Mouse (Mus musculus) hindbrain, embryonic 14.5 days (tissue): ENCODE data around the gene Ccdc159. TPM values are rescaled to one million over a fixed set of nuclear protein-coding genes. Genes with fewer than 3 reads are reported as not detected.

ENCODE experiments used
- ATAC-seq: fragments of 200-750 bp; cut with Nextera tagmentation; 2 replicates; pipeline ENCODE4 v1.8.0; 2017; ENCODE audit warnings: moderate number of reproducible peaks, mild to moderate bottlenecking, moderate TSS enrichment, moderate library complexity; ENCODE audit not compliant: low FRiP score
- DNase-seq: peaks from one replicate; pipeline ENCODE4 v3.0.0-alpha.2; 2015; ENCODE audit warnings: low spot score
- H3K27ac ChIP-seq: fragments of 300-500 bp; sonication (generic); 2 replicates; pipeline ENCODE4 v1.5.1; 2014; ENCODE audit warnings: mild to moderate bottlenecking, moderate library complexity
- H3K27me3 ChIP-seq: fragments of 300-500 bp; sonication (generic); 2 replicates; pipeline ENCODE4 v1.6.1; 2014; ENCODE audit warnings: mild to moderate bottlenecking, low read length, mixed read lengths; ENCODE audit not compliant: control insufficient read depth, insufficient read depth
- H3K36me3 ChIP-seq: fragments of 300-500 bp; sonication (generic); replicated peaks from 2 replicates; pipeline ENCODE4 v1.6.1; 2014; ENCODE audit not compliant: control insufficient read depth, insufficient read depth
- H3K4me1 ChIP-seq: fragments of 300-500 bp; sonication (generic); replicated peaks from 2 replicates; pipeline ENCODE4 v1.6.1; 2014; ENCODE audit warnings: antibody characterized with exemption, low read length, mixed read lengths; ENCODE audit not compliant: control insufficient read depth, insufficient read depth
- H3K4me2 ChIP-seq: fragments of 300-500 bp; sonication (generic); replicated peaks from 2 replicates; pipeline ENCODE4 v1.6.1; 2014; ENCODE audit warnings: mild to moderate bottlenecking, moderate library complexity
- H3K4me3 ChIP-seq: fragments of 300-500 bp; sonication (generic); replicated peaks from 2 replicates; pipeline ENCODE4 v1.5.1; 2014; ENCODE audit warnings: mild to moderate bottlenecking, low read length
- H3K9ac ChIP-seq: fragments of 300-500 bp; sonication (generic); 2 replicates; pipeline ENCODE4 v1.6.1; 2014
- H3K9me3 ChIP-seq: fragments of 300-500 bp; sonication (generic); 2 replicates; pipeline ENCODE4 v1.6.1; 2016; ENCODE audit warnings: low read length; ENCODE audit not compliant: control insufficient read depth
- WGBS: fragments of 180-500 bp; shearing (Covaris S2); extraction: QIAGEN DNeasy Blood & Tissue Kit; methylation state at CpG from one replicate; pipeline ENCODE4 v1.1.7; 2014; 5-methylcytosine and 5-hydroxymethylcytosine counted together
- polyA plus RNA-seq: library from polyadenylated mRNA; unstranded; fragments of >200 nt; fragmentation: Nextera tagmentation; extraction: Ambion mirVana; gene quantifications from 2 replicates; pipeline ENCODE4 v1.2.1, GENCODE M21; 2014

Ccdc159 gene
- 5.6 and 8.3 TPM in 2 replicates for polyA plus RNA-seq

- Histone ChIP-seq H3K9ac (peak within 1 kb of the TSS; percentile 65), H3K36me3 (no peaks in the 10 kb centered on the region), H3K27ac (peak within 1 kb of the TSS; percentile 75), H3K4me3 (peak within 1 kb of the TSS; percentile 43), H3K27me3 (no peaks in the 10 kb centered on the region), H3K9me3 (no peaks in the 10 kb centered on the region), H3K4me1 (peaks cover 12% of the 10 kb centered on the region), H3K4me2 (peak within 1 kb of the TSS; percentile 60)
- peak; percentile 91 for DNase-seq
- WGBS = under 1% methylated on average over 28 of the region's 28 CpGs
- peak; percentile 96 for ATAC-seq
Observed at GRCm38 (mm10) chr9:21927208-21927753, at the start of gene Ccdc159, which contains the start of gene Tmem205. Gene Ccdc159, plus strand, starts transcription at chr9:21927471. Gene Tmem205, minus strand, starts transcription at chr9:21927556.

DNA sequence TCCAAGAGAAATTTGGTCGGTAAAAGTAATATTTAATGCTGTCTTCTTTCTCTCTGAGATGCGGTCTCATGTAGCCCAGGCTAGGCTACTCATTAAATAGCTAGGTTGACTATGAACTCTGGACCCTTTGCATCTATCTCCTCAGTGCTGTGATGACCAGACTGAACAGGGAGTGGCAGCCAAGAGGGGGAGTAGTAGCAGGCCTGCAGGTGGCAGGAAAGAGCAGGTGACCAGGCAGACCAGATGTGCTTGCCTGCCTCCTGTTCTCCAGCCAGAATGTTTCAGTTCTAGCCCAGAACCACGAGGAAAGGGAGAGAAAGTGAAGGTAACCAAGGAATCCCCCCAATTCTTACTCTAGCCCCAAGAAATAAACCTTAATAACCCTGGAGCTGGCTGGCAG lies 38.0 kb upstream of the Ccdc159 start:
- Histone ChIP-seq H3K27ac (no peak overlapping the region), H3K36me3 (no peaks in the 10 kb centered on the region), H3K4me2 (no peak overlapping the region), H3K9ac (no peak overlapping the region), H3K9me3 (no peaks in the 10 kb centered on the region), H3K4me3 (no peak overlapping the region), H3K27me3 (no peaks in the 10 kb centered on the region), H3K4me1 (no peaks in the 10 kb centered on the region)
- WGBS = 72% methylated on average over 3 of the region's 3 CpGs
- DNase-seq = no peak
- ATAC-seq = no peak

- H3K9ac ChIP-seq = 0 out of 2 replicates have a peak overlapping the region, but pooled peaks have one; percentile 1
- H3K27me3 ChIP-seq = peaks cover 6% of the 10 kb centered on the region; the same call in 1 of the 2 replicates
- H3K27ac ChIP-seq = peak overlapping the region; percentile 3; the same call in 1 of the 2 replicates
- 17% methylated on average over 10 of the region's 10 CpGs for WGBS
- peak overlapping the region; percentile 48 for H3K4me2 ChIP-seq
- ATAC-seq = peak; percentile 88
- no peaks in the 10 kb centered on the region for H3K9me3 ChIP-seq
- DNase-seq = peak; percentile 90
- H3K36me3 ChIP-seq = no peaks in the 10 kb centered on the region
- peaks cover 4% of the 10 kb centered on the region; the same call in 1 of the 2 replicates for H3K4me1 ChIP-seq
- H3K4me3 ChIP-seq = peak overlapping the region; percentile 30
Observed at GRCm38 (mm10) chr9:21901223-21901820, 25.9 kb upstream of the Ccdc159 start.

DNA sequence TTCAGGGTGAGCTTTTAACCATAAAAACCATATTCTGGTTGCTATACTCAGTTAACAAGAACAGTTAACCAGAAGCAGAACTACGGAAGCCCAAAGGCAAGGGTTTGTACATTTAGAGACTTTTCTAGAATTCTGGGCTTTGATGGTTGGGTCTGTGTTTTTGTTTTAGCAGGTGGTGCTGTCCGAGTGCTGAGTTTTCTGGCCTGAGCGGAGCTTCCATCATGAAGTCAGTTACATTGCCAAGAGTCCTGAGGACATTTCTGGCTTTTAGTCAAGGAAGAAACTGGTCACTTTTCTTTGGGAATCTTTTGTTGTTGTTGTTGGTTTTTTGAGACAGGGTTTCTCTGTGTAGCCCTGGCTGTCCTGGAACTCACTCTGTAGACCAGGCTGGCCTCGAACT lies 23.2 kb upstream of the Ccdc159 start:
- 89% methylated on average over 4 of the region's 4 CpGs for WGBS
- no peak for ATAC-seq
- no peak overlapping the region for H3K4me3 ChIP-seq

DNA sequence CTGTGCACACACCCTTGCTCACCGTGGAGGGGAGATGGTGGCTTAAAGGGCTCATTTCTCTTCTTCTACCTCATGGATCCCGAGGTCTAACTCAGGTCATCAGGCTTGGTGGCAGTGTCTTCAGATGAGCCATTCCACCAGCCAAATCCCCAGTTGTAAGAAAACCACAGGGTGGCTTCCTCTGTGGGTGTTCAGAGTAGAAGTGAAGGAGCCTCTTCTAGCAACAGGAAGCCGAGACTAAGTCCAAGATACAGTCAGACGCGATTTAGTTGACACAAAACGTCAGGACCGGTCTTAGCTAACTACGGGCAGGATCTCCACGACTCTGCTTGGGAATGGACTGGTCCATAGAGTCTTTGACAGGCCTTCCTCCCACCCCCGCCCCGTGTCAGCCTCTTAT lies 19.1 kb upstream of the Ccdc159 start:
- H3K27ac ChIP-seq = no peak overlapping the region
- no peaks in the 10 kb centered on the region for H3K4me1 ChIP-seq
- H3K9ac ChIP-seq = no peak overlapping the region
- DNase-seq (no peak), ATAC-seq (no peak)
- H3K9me3 ChIP-seq = no peaks in the 10 kb centered on the region
- H3K36me3 ChIP-seq = peaks cover 12% of the 10 kb centered on the region
- no peak overlapping the region for H3K4me3 ChIP-seq
- 79% methylated on average over 11 of the region's 11 CpGs for WGBS
- no peak overlapping the region for H3K4me2 ChIP-seq
- H3K27me3 ChIP-seq = 0 out of 2 replicates have a peak, but pooled peaks cover 6% of the 10 kb centered on the region

More for the DNA sequence above, 23.2 kb upstream of the Ccdc159 start:
- no peak overlapping the region for H3K4me2 ChIP-seq
- no peak for DNase-seq
- no peaks in the 10 kb centered on the region for H3K36me3 ChIP-seq
- H3K4me1 ChIP-seq = peaks cover 4% of the 10 kb centered on the region; the same call in 1 of the 2 replicates
- no peak overlapping the region for H3K27ac ChIP-seq
- peaks cover 6% of the 10 kb centered on the region; the same call in 1 of the 2 replicates for H3K27me3 ChIP-seq
- H3K9me3 ChIP-seq = no peaks in the 10 kb centered on the region
- no peak overlapping the region for H3K9ac ChIP-seq

GRCm38 (mm10) chr9:21909474-21910223 lies 17.6 kb upstream of the Ccdc159 start:
- Histone ChIP-seq H3K9me3 (no peaks in the 10 kb centered on the region), H3K27ac (no peak overlapping the region), H3K4me1 (no peaks in the 10 kb centered on the region), H3K9ac (no peak overlapping the region), H3K27me3 (no peaks in the 10 kb centered on the region), H3K4me3 (no peak overlapping the region), H3K36me3 (peaks cover 24% of the 10 kb centered on the region), H3K4me2 (no peak overlapping the region)
- no peak for DNase-seq
- no peak for ATAC-seq
- WGBS = 85% methylated on average over 10 of the region's 10 CpGs

DNA sequence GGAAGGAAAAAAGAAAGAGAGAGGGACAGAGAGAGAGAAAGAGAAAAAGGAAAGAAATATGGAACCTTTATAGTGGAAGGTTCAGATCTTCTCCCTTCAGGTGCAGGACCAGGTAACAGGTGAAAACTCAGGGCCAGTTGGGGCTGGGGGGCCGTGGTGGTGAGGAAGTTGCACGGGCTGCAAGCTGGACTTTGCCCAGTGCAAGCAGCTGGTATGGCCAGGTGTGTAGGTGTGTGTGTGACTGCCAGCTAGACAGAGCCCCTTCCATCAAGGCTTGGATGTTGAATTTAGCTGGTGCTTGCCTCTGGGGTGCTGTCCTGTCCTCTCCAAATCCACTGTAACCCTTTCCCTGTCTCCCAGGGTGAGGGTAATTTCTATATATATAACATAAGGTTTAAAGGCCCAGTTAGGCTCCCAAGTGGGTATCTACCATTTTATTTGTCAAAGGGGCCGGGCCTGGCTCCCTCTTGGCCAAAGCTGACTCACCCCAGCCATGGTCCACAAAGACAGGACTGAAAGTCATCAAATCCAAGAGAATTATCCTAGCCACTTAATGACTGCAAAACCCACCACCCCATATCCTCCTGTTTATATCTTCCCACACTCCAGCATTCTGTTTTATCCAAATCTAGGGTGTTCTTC lies 10.3 kb upstream of the Ccdc159 start:
- Histone ChIP-seq H3K9me3 (no peaks in the 10 kb centered on the region), H3K4me2 (peak overlapping the region; percentile 66), H3K9ac (peak overlapping the region; percentile 70), H3K4me1 (no peaks in the 10 kb centered on the region), H3K27ac (0 out of 2 replicates have a peak overlapping the region, but pooled peaks have one; percentile 40), H3K4me3 (peak overlapping the region; percentile 59), H3K27me3 (no peaks in the 10 kb centered on the region), H3K36me3 (peaks cover 17% of the 10 kb centered on the region)
- 55% methylated on average over 3 of the region's 3 CpGs for WGBS
- DNase-seq = no peak
- no peak for ATAC-seq

GRCm38 (mm10) chr9:21917493-21918034 lies 9.7 kb upstream of the Ccdc159 start:
- no peaks in the 10 kb centered on the region for H3K4me1 ChIP-seq
- peak; percentile 40 for DNase-seq
- peak overlapping the region; percentile 66 for H3K4me2 ChIP-seq
- ATAC-seq = no peak; the same call in 1 of the 2 replicates
- peaks cover 17% of the 10 kb centered on the region for H3K36me3 ChIP-seq
- peak overlapping the region; percentile 59 for H3K4me3 ChIP-seq
- H3K9ac ChIP-seq = peak overlapping the region; percentile 70
- no peaks in the 10 kb centered on the region for H3K9me3 ChIP-seq
- no peaks in the 10 kb centered on the region for H3K27me3 ChIP-seq
- peak overlapping the region; percentile 40 for H3K27ac ChIP-seq
- 2% methylated on average over 35 of the region's 35 CpGs for WGBS
